Mouse (Mus musculus) CH12.LX (cell line): ENCODE results near the gene Krt42. TPM values are rescaled to one million over a fixed set of nuclear protein-coding genes. Genes with fewer than 3 reads are reported as not detected.

ENCODE experiments used
- DNase-seq: peaks from one replicate; pipeline ENCODE4 v3.0.0-alpha.2; 2013; ENCODE audit errors: extremely low read depth
- H3K27ac ChIP-seq: 2 replicates; pipeline ENCODE4 v1.5.1; 2012; ENCODE audit warnings: low read depth, mild to moderate bottlenecking, control low read depth, moderate library complexity; ENCODE audit not compliant: insufficient read depth
- H3K27me3 ChIP-seq: replicated peaks from 2 replicates; pipeline ENCODE3; 2012; ENCODE audit warnings: inconsistent platforms
- H3K36me3 ChIP-seq, 2 experiments: replicated peaks in 1 of 2; 2 replicates each; pipeline versions ENCODE3 to v1.6.1; 2012; ENCODE audit warnings: inconsistent platforms in 1 of 2, low read length in 1 of 2, mild to moderate bottlenecking in 1 of 2, mixed read lengths in 1 of 2, moderate library complexity in 1 of 2; ENCODE audit not compliant: control insufficient read depth in 1 of 2, insufficient read depth in 1 of 2
- H3K4me1 ChIP-seq, 2 experiments: 2 replicates each; pipeline ENCODE4 v1.6.1; 2012; ENCODE audit warnings: inconsistent platforms in 1 of 2, moderate library complexity in 1 of 2; ENCODE audit not compliant: insufficient read depth in 2 of 2, control insufficient read depth in 1 of 2
- H3K4me2 ChIP-seq: 2 replicates; pipeline ENCODE4 v1.6.1; 2012; ENCODE audit warnings: low read depth, mild to moderate bottlenecking, control low read depth; ENCODE audit not compliant: poor library complexity, insufficient read depth, severe bottlenecking
- H3K4me3 ChIP-seq, 3 experiments: fragments of 150-350 bp in 1 of 3; sonication (generic) in 1 of 3; replicated peaks in 1 of 3; 2 replicates each; pipeline versions ENCODE3 to v1.5.1; 2011 to 2012; ENCODE audit warnings: low read depth in 2 of 3, low read length in 2 of 3, mild to moderate bottlenecking in 2 of 3, moderate library complexity in 2 of 3, control low read depth in 1 of 3, improper control_type of control experiment in 1 of 3, inconsistent platforms in 1 of 3, mixed read lengths in 1 of 3; ENCODE audit not compliant: poor library complexity in 1 of 3
- H3K79me2 ChIP-seq: replicated peaks from 2 replicates; pipeline ENCODE4 v1.6.1; 2012; ENCODE audit warnings: mild to moderate bottlenecking, moderate library complexity; ENCODE audit not compliant: control insufficient read depth, poor library complexity, insufficient read depth, severe bottlenecking; ENCODE audit errors: extremely low read depth
- H3K9ac ChIP-seq: 2 replicates; pipeline ENCODE4 v1.6.1; 2012; ENCODE audit warnings: low read depth, mild to moderate bottlenecking, control low read depth, moderate library complexity; ENCODE audit not compliant: insufficient read depth
- H3K9me3 ChIP-seq: replicated peaks from 2 replicates; pipeline ENCODE3; 2012; ENCODE audit warnings: low read length, inconsistent platforms, mixed read lengths
- BHLHE40 ChIP-seq: IDR thresholded peaks from 2 replicates; pipeline ENCODE4 v1.6.1; 2011; ENCODE audit warnings: mild to moderate bottlenecking, low read depth, low read length, improper control_type of control experiment
- E2F4 ChIP-seq: IDR thresholded peaks from 2 replicates; pipeline ENCODE4 v1.6.1; 2011; ENCODE audit warnings: low read depth, low read length, improper control_type of control experiment; ENCODE audit not compliant: insufficient replicate concordance
- GABPA ChIP-seq: IDR thresholded peaks from 2 replicates; pipeline ENCODE4 v1.6.1; 2012; ENCODE audit warnings: low read depth, low read length, improper control_type of control experiment, inconsistent platforms; ENCODE audit not compliant: insufficient replicate concordance
- HCFC1 ChIP-seq: IDR thresholded peaks from 2 replicates; pipeline ENCODE4 v1.6.1; 2012; ENCODE audit warnings: low read depth, mild to moderate bottlenecking, inconsistent platforms, low read length, improper control_type of control experiment
- IRF4 ChIP-seq: IDR thresholded peaks from 2 replicates; pipeline ENCODE4 v1.6.1; 2014; ENCODE audit warnings: low read depth, mild to moderate bottlenecking, inconsistent platforms, low read length, improper control_type of control experiment
- JUN ChIP-seq: IDR thresholded peaks from 2 replicates; pipeline ENCODE4 v1.6.1; 2011; ENCODE audit warnings: low read depth, mild to moderate bottlenecking, low read length, improper control_type of control experiment, moderate library complexity; ENCODE audit not compliant: insufficient read depth
- KAT2A ChIP-seq: IDR thresholded peaks from 2 replicates; pipeline ENCODE4 v1.6.1; 2012; ENCODE audit warnings: low read length, improper control_type of control experiment, inconsistent platforms; ENCODE audit not compliant: insufficient replicate concordance
- MAX ChIP-seq: IDR thresholded peaks from 2 replicates; pipeline ENCODE4 v1.6.1; 2011; ENCODE audit warnings: low read length, improper control_type of control experiment
- MEF2A ChIP-seq: IDR thresholded peaks from 2 replicates; pipeline ENCODE4 v1.6.1; 2014; ENCODE audit warnings: low read depth, mild to moderate bottlenecking, inconsistent platforms, low read length, improper control_type of control experiment, borderline replicate concordance
- MXI1 ChIP-seq: IDR thresholded peaks from 2 replicates; pipeline ENCODE4 v1.6.1; 2011; ENCODE audit warnings: mild to moderate bottlenecking, low read depth, low read length, improper control_type of control experiment
- NRF1 ChIP-seq: IDR thresholded peaks from 2 replicates; pipeline ENCODE4 v1.6.1; 2014; ENCODE audit warnings: low read depth, mild to moderate bottlenecking, inconsistent platforms, low read length, improper control_type of control experiment, moderate library complexity
- RAD21 ChIP-seq: IDR thresholded peaks from 2 replicates; pipeline ENCODE4 v1.6.1; 2011; ENCODE audit warnings: low read depth, mild to moderate bottlenecking, low read length, improper control_type of control experiment, moderate library complexity
- RCOR1 ChIP-seq: conservative IDR thresholded peaks from 2 replicates; pipeline ENCODE4 v1.6.1; 2012; ENCODE audit warnings: low read depth, mild to moderate bottlenecking, inconsistent platforms, low read length, improper control_type of control experiment
- UBTF ChIP-seq: IDR thresholded peaks from 2 replicates; pipeline ENCODE4 v1.6.1; 2012; ENCODE audit warnings: low read depth, mild to moderate bottlenecking, inconsistent platforms, low read length, improper control_type of control experiment, moderate library complexity
- USF1 ChIP-seq: IDR thresholded peaks from 2 replicates; pipeline ENCODE4 v1.6.1; 2014; ENCODE audit warnings: low read depth, mild to moderate bottlenecking, inconsistent platforms, low read length, improper control_type of control experiment
- USF2 ChIP-seq: conservative IDR thresholded peaks from 2 replicates; pipeline ENCODE4 v1.6.1; 2011; ENCODE audit warnings: low read depth, low read length, improper control_type of control experiment
- ZMIZ1 ChIP-seq: IDR thresholded peaks from 2 replicates; pipeline ENCODE4 v1.6.1; 2012; ENCODE audit warnings: low read depth, mild to moderate bottlenecking, inconsistent platforms, low read length, improper control_type of control experiment
- dilution Hi-C: fragments of 300-500 bp; cut with MboI; formaldehyde crosslinking; loops from 2 replicates; pipeline ENCODE4 v1.14.3; 2020; ENCODE audit warnings: low sequenced_read_pairs; ENCODE audit not compliant: extremely low pct_unique_long_range_greater_than_20kb, extremely low pct_ligation_motif_present
- in situ Hi-C: fragments of 300-500 bp; cut with MboI; formaldehyde crosslinking; loops from 3 replicates; pipeline ENCODE4 v1.14.3; 2019; ENCODE audit warnings: low sequenced_read_pairs, low pct_ligation_motif_present, low pct_unique_long_range_greater_than_20kb, mixed read lengths
- polyA plus RNA-seq: library from polyadenylated mRNA; unstranded; fragments of >175 nt; gene quantifications from 2 replicates; pipeline ENCODE4 v1.2.1, GENCODE M21; 2012; ENCODE audit warnings: low read depth; ENCODE audit not compliant: insufficient read length
- total RNA-seq, 2 experiments: library from RNA; depleted of rRNA; stranded (reverse); fragments of 300-350 nt in 1 of 2; fragments of >200 nt in 1 of 2; gene quantifications; 2 replicates each; pipeline ENCODE4 v1.2.3; 2012 to 2014

Krt42 gene
- total and polyA plus RNA-seq, 3 experiments = not detected

GRCm38 (mm10) chr11:100313424-100313823 is 43.8 kb upstream of the Krt42 start:
- Histone ChIP-seq H3K4me2 (no peak overlapping the region), H3K27me3 (peaks cover 61% of the 10 kb centered on the region), H3K36me3 (no peaks in the 10 kb centered on the region), H3K79me2 (no peaks in the 10 kb centered on the region), H3K27ac (no peak overlapping the region), H3K9ac (no peak overlapping the region), H3K4me3 (no peak overlapping the region), H3K4me1 (no peaks in the 10 kb centered on the region), H3K9me3 (no peaks in the 10 kb centered on the region)
- in situ Hi-C loops = no loop called here
- dilution Hi-C loops = no loop called here
- TF ChIP-seq BHLHE40 (no peak), JUN (no peak), GABPA (no peak), KAT2A (no peak), RCOR1 (no peak), RAD21 (no peak), UBTF (no peak), HCFC1 (no peak), NRF1 (no peak), USF2 (no peak), E2F4 (no peak), USF1 (no peak), ZMIZ1 (no peak)
- DNase-seq = no peak

GRCm38 (mm10) chr11:100312096-100312679 is 42.5 kb upstream of the Krt42 start:
- H3K79me2 ChIP-seq = no peaks in the 10 kb centered on the region
- in situ Hi-C loops = no loop called here
- no peak overlapping the region for H3K4me3 ChIP-seq
- no peak for TF ChIP-seq GABPA
- no peak for TF ChIP-seq E2F4
- no peak for TF ChIP-seq IRF4
- TF ChIP-seq MXI1 = no peak
- no peak for TF ChIP-seq USF1
- no peak for TF ChIP-seq MAX
- TF ChIP-seq MEF2A = no peak
- dilution Hi-C loops = no loop called here
- no peak overlapping the region for H3K4me2 ChIP-seq
- no peaks in the 10 kb centered on the region for H3K36me3 ChIP-seq
- H3K9ac ChIP-seq = no peak overlapping the region
- H3K27me3 ChIP-seq = peaks cover 71% of the 10 kb centered on the region
- H3K27ac ChIP-seq = no peak overlapping the region
- H3K9me3 ChIP-seq = no peaks in the 10 kb centered on the region
- DNase-seq = no peak
- no peaks in the 10 kb centered on the region for H3K4me1 ChIP-seq
